Mouse (Mus musculus) forebrain, embryonic 11.5 days (tissue): ENCODE data around the gene Itgad. TPM values are rescaled to one million over a fixed set of nuclear protein-coding genes. Genes with fewer than 3 reads are reported as not detected.

Experiments used
- ATAC-seq: fragments of 200-750 bp; cut with Nextera tagmentation; replicated peaks from 2 replicates; pipeline ENCODE4 v1.8.0; 2017; ENCODE audit warnings: moderate TSS enrichment; ENCODE audit not compliant: low FRiP score
- DNase-seq: peaks from one replicate; pipeline ENCODE4 v3.0.0-alpha.2; 2017; ENCODE audit warnings: low spot score
- H3K27ac ChIP-seq: fragments of 300-500 bp; sonication (generic); 2 replicates; pipeline ENCODE4 v1.5.1; 2014; ENCODE audit warnings: low read depth, low read length
- H3K27me3 ChIP-seq: fragments of 300-500 bp; sonication (generic); 2 replicates; pipeline ENCODE4 v1.6.1; 2014; ENCODE audit warnings: mild to moderate bottlenecking, low read length, mixed read lengths; ENCODE audit not compliant: control insufficient read depth, insufficient read depth
- H3K36me3 ChIP-seq: fragments of 300-500 bp; sonication (generic); 2 replicates; pipeline ENCODE4 v1.6.1; 2014; ENCODE audit warnings: mild to moderate bottlenecking, low read length, moderate library complexity, mixed read lengths; ENCODE audit not compliant: control insufficient read depth, insufficient read depth
- H3K4me1 ChIP-seq: fragments of 300-500 bp; sonication (generic); replicated peaks from 2 replicates; pipeline ENCODE4 v1.6.1; 2014; ENCODE audit warnings: low read length, mixed read lengths; ENCODE audit not compliant: control insufficient read depth, insufficient read depth
- H3K4me2 ChIP-seq: fragments of 300-500 bp; sonication (generic); 2 replicates; pipeline ENCODE4 v1.6.1; 2014; ENCODE audit warnings: low read depth, mild to moderate bottlenecking, low read length, moderate library complexity, mixed read lengths; ENCODE audit not compliant: severe bottlenecking
- H3K4me3 ChIP-seq: fragments of 300-500 bp; sonication (generic); 2 replicates; pipeline ENCODE4 v1.5.1; 2014; ENCODE audit warnings: low read depth, low read length
- H3K9ac ChIP-seq: fragments of 300-500 bp; sonication (generic); 2 replicates; pipeline ENCODE4 v1.6.1; 2014; ENCODE audit warnings: low read length
- H3K9me3 ChIP-seq: fragments of 300-500 bp; sonication (generic); 2 replicates; pipeline ENCODE4 v1.6.1; 2016; ENCODE audit warnings: low read length, mixed read lengths; ENCODE audit not compliant: control insufficient read depth
- WGBS: fragments of 180-500 bp; shearing (Covaris S2); extraction: QIAGEN DNeasy Blood & Tissue Kit; methylation state at CpG from one replicate; pipeline ENCODE4 v1.1.7; 2014; 5-methylcytosine and 5-hydroxymethylcytosine counted together
- polyA plus RNA-seq: library from polyadenylated mRNA; unstranded; fragments of >200 nt; fragmentation: Nextera tagmentation; extraction: Ambion mirVana; gene quantifications from 2 replicates; pipeline ENCODE4 v1.2.1, GENCODE M21; 2014

Gene Itgad
- polyA plus RNA-seq, 1 experiment from 2014 or later = not detected

DNA sequence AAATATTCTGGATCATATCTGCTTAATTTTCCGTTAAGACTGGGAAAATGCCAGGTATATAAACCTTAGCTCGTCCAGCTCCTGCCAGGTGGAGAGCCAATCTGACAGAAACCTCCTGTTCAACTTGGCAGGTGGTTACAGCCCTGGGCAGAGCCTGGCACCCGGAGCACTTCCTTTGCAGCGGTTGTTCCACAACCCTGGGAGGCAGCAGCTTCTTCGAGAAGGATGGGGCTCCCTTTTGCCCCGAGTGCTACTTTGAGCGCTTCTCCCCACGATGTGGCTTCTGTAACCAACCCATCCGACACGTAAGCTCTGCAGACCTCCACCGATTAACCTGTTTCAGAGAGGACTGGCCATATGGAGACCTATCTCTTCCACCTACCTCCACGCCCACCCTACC is 97.8 kb downstream of the Itgad start:
- 52% methylated on average over 12 of the region's 12 CpGs for WGBS
- H3K9me3 ChIP-seq = no peaks in the 10 kb centered on the region
- H3K36me3 ChIP-seq = no peaks in the 10 kb centered on the region
- H3K9ac ChIP-seq = peak overlapping the region; percentile 23
- no peak overlapping the region for H3K27ac ChIP-seq
- H3K4me2 ChIP-seq = peak overlapping the region; percentile 65
- DNase-seq (peak; percentile 51), ATAC-seq (no peak)
- H3K4me3 ChIP-seq = peak overlapping the region; percentile 31
- H3K27me3 ChIP-seq = peaks cover 6% of the 10 kb centered on the region
- H3K4me1 ChIP-seq = peaks cover 5% of the 10 kb centered on the region

DNA sequence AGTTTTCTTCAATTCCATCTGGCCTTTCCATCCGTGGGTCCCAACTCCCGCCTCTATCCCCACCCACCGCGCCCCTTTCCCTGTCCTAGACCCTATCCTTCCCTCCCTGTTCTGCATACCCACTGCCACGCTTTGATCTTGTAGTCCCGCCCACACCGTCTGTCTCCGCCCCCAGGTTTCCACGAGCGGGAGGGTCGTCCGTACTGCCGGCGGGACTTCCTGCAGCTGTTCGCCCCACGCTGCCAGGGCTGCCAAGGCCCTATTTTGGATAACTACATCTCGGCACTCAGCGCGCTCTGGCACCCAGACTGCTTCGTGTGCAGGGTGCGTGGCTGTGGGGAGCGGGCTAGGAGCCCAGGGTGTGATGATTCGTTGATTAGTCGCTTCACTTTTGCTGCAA is 98.4 kb downstream of the Itgad start:
- DNase-seq = peak; percentile 77
- H3K4me1 ChIP-seq = peaks cover 3% of the 10 kb centered on the region; the same call in 1 of the 2 replicates
- H3K4me2 ChIP-seq = peak overlapping the region; percentile 65
- H3K9ac ChIP-seq = peak overlapping the region; percentile 66
- no peak overlapping the region for H3K27ac ChIP-seq
- H3K27me3 ChIP-seq = peaks cover 6% of the 10 kb centered on the region
- no peaks in the 10 kb centered on the region for H3K36me3 ChIP-seq
- peak overlapping the region; percentile 31 for H3K4me3 ChIP-seq
- 13% methylated on average over 24 of the region's 24 CpGs for WGBS
- peak; percentile 66 for ATAC-seq
- H3K9me3 ChIP-seq = no peaks in the 10 kb centered on the region

DNA sequence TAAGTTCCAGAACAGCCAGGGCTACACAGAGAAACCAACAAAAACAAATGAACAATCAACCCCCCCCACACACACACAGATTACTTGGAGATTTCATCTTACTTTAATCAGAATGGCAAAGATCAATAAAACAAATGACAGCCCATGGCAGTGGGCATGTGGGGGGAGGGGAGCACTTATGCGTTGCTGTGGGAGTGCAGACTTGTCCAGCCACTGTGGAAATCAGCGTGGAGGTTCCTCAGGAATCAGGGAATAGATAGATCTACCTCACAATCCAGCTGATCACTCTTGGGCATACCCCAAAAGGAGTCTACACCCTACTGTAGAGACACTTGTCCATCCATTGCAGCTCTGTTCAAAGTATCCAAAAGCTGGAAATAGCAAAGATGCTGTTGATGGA is 100.8 kb downstream of the Itgad start:
- WGBS = 66% methylated on average over 2 of the region's 2 CpGs
- Histone ChIP-seq H3K4me3 (no peak overlapping the region), H3K27me3 (peaks cover 6% of the 10 kb centered on the region), H3K36me3 (no peaks in the 10 kb centered on the region), H3K4me2 (no peak overlapping the region), H3K4me1 (peaks cover 3% of the 10 kb centered on the region; the same call in 1 of the 2 replicates), H3K27ac (no peak overlapping the region), H3K9me3 (no peaks in the 10 kb centered on the region), H3K9ac (no peak overlapping the region)
- DNase-seq = peak; percentile 26
- no peak for ATAC-seq

DNA sequence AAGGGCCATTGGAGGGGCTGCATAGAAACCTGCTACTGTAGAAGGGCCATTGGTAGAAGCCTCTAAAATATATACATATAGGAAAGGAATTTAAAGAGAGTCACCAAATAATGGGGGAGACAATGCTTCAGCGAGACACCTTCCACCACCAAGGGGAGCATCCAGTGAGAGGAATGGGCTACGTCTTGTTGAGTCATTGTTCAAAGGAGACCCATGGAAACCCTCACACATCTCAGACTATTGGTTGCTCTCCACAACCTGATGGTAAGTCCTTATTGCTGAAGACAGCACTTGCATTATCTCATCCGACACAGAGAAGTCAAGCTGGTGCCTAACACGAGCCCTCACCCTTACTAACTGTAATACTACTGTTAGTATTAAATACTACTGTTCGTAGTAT is 101.6 kb downstream of the Itgad start:
- H3K4me2 ChIP-seq = no peak overlapping the region
- no peaks in the 10 kb centered on the region for H3K9me3 ChIP-seq
- ATAC-seq (no peak), DNase-seq (no peak)
- H3K36me3 ChIP-seq = no peaks in the 10 kb centered on the region
- WGBS = 91% methylated on average over 5 of the region's 5 CpGs
- H3K27ac ChIP-seq = no peak overlapping the region
- H3K4me3 ChIP-seq = no peak overlapping the region
- no peak overlapping the region for H3K9ac ChIP-seq
- H3K27me3 ChIP-seq = peaks cover 6% of the 10 kb centered on the region
- peaks cover 3% of the 10 kb centered on the region; the same call in 1 of the 2 replicates for H3K4me1 ChIP-seq

DNA sequence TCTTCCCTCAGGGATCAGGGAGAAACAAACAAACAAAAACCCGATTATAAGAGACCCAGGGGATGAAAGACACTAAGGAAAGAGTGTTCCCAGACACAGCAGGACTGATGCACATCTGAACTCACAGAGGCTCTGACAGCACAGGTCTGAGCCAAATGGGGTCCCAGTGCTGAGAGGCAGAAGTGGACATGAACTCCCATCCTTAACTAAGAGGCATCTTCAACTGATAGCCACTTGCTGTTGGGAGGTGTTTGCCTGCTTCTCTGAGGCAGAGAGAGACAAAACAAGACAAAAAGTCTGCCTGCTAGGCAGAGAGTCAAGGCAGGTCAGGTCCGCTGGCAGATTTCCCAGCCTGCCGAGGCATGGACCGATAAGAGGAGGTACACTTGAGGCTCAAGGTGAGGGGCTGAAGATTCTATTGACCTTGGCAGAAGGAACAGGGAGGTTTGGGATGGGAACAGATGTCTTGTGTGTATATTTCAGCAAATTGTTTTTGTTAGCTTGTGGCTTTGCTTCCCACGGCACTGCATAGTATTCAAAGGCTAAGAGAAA is 102.7 kb downstream of the Itgad start:
- Histone ChIP-seq H3K36me3 (no peaks in the 10 kb centered on the region), H3K4me3 (no peak overlapping the region), H3K27me3 (peaks cover 4% of the 10 kb centered on the region), H3K4me2 (no peak overlapping the region), H3K9me3 (no peaks in the 10 kb centered on the region), H3K27ac (no peak overlapping the region), H3K9ac (no peak overlapping the region), H3K4me1 (peaks cover 3% of the 10 kb centered on the region; the same call in 1 of the 2 replicates)
- peak; percentile 35 for DNase-seq
- ATAC-seq = no peak
- 67% methylated on average over 5 of the region's 5 CpGs for WGBS

DNA sequence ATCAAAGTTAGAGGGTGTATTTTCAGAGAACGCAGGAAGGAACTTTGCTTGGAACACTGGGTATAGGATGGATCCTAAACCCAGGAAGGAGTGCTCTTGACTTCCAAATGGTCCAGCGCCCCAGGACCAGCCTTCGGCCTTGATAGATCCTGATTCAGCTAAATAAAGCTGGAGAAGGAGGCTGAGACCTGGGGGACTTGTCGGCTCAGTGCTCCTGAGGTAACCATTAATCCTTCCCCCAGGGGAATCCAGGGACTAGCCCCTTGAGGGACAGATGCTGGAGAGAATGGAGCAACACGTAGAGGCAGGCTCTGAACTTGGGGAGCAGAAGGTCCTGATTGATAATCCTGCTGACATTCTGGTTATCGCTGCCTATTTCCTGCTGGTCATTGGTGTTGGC is 111.2 kb downstream of the Itgad start, which contains the start of gene Slc5a2:
Gene Slc5a2, plus strand, starts transcription at position 247 of the 400 bp plus-strand sequence.
- Histone ChIP-seq H3K9ac (no peak within 1 kb of the TSS), H3K27ac (no peak within 1 kb of the TSS), H3K4me1 (no peaks in the 10 kb centered on the region), H3K4me3 (no peak within 1 kb of the TSS), H3K9me3 (no peaks in the 10 kb centered on the region), H3K36me3 (no peaks in the 10 kb centered on the region), H3K27me3 (no peaks in the 10 kb centered on the region), H3K4me2 (no peak within 1 kb of the TSS)
- DNase-seq (no peak), ATAC-seq (no peak)
- 82% methylated on average over 6 of the region's 6 CpGs for WGBS

DNA sequence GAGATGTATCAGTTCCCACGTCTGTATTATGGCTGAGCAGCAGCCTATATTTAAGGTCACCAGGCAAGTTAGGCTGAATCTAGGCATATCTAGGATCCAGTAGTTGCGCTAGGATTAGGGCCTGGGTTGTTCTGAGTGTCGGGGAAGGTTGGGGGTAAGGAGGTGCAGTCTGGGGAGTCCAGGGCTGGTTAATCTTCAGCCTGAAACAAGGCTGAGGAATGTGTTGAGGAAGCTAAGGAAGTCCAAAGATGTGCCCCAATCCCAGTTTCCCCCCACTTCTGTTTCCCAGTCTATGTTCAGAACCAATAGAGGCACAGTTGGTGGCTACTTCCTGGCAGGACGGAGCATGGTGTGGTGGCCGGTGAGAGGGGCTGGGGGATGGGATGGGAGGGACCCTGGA is 111.9 kb downstream of the Itgad start:
- H3K4me1 ChIP-seq = no peaks in the 10 kb centered on the region
- no peak overlapping the region for H3K27ac ChIP-seq
- no peak overlapping the region for H3K9ac ChIP-seq
- no peaks in the 10 kb centered on the region for H3K9me3 ChIP-seq
- no peak for ATAC-seq
- WGBS = 76% methylated on average over 5 of the region's 5 CpGs
- no peaks in the 10 kb centered on the region for H3K27me3 ChIP-seq
- no peak overlapping the region for H3K4me2 ChIP-seq
- no peak overlapping the region for H3K4me3 ChIP-seq
- H3K36me3 ChIP-seq = no peaks in the 10 kb centered on the region
- no peak for DNase-seq

DNA sequence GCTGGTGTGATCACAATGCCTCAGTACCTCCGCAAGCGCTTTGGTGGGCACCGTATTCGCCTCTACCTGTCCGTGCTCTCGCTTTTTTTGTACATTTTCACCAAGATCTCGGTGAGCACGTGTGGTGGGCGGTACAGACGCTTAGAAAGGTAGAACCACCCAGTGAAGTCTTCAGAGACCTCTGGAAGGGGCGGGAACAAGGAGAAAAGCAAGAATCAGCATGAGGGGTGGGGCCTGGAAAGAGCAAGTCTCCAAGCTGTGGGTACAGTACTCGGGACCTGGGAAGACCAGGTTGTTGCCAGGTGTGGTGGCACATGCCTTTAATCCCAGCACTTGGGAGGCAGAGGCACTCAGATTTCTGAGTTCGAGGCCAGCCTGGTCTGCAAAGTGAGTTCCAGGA is 113.2 kb downstream of the Itgad start:
- no peaks in the 10 kb centered on the region for H3K27me3 ChIP-seq
- H3K9ac ChIP-seq = no peak overlapping the region
- ATAC-seq (no peak), DNase-seq (no peak)
- WGBS = 64% methylated on average over 13 of the region's 13 CpGs
- H3K4me2 ChIP-seq = no peak overlapping the region
- H3K36me3 ChIP-seq = peaks cover 4% of the 10 kb centered on the region; the same call in 1 of the 2 replicates
- H3K4me3 ChIP-seq = no peak overlapping the region
- no peaks in the 10 kb centered on the region for H3K4me1 ChIP-seq
- no peak overlapping the region for H3K27ac ChIP-seq
- H3K9me3 ChIP-seq = no peaks in the 10 kb centered on the region

DNA sequence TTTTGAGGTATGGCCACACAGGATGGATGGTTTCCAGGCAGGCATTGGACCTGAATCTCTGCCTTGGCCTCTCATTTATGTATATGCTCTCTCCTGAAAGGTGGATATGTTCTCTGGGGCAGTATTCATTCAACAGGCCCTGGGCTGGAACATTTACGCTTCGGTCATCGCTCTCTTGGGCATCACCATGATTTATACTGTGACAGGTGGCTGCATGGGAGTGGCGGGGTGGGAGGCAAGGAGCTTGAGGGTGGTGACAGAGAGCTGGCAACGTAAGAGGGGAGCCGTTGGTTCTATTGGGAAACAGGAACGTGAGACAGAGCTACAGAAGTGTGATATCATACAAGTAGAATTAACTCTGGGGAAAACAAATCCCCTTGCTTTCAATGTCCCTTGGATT is 113.6 kb downstream of the Itgad start:
- WGBS = 93% methylated on average over 7 of the region's 7 CpGs
- DNase-seq (peak; percentile 31), ATAC-seq (no peak)
- Histone ChIP-seq H3K9ac (no peak overlapping the region), H3K9me3 (no peaks in the 10 kb centered on the region), H3K4me3 (no peak overlapping the region), H3K36me3 (peaks cover 4% of the 10 kb centered on the region; the same call in 1 of the 2 replicates), H3K4me1 (no peaks in the 10 kb centered on the region), H3K27ac (no peak overlapping the region), H3K27me3 (no peaks in the 10 kb centered on the region), H3K4me2 (no peak overlapping the region)
